Mouse (Mus musculus) adrenal gland, postnatal 14 days (tissue): ENCODE results near the gene Arid5a. TPM values are rescaled to one million over a fixed set of nuclear protein-coding genes. Genes with fewer than 3 reads are reported as not detected.

Experiments used
- DNase-seq: peaks from one replicate; pipeline ENCODE4 v3.0.0; 2021; ENCODE audit warnings: mixed read lengths
- total RNA-seq: library from RNA; stranded (reverse); gene quantifications from 2 replicates; pipeline ENCODE4 v1.2.3, GENCODE M21; 2021

The Arid5a gene
- total RNA-seq, 1 experiment from 2014 or later = 6.0 TPM

- DNase-seq = peak; percentile 3
These were observed 14.1 kb upstream of the Arid5a start for GRCm38 (mm10) chr1:36293470-36293869.

GRCm38 (mm10) chr1:36294402-36294801 lies 13.1 kb upstream of the Arid5a start:
- peak; percentile 1 for DNase-seq

GRCm38 (mm10) chr1:36296466-36297149 lies 10.9 kb upstream of the Arid5a start:
- DNase-seq = peak; percentile 2

- no peak for DNase-seq
These were observed 9.4 kb upstream of the Arid5a start for GRCm38 (mm10) chr1:36298107-36298506.

GRCm38 (mm10) chr1:36299126-36299525 lies 8.4 kb upstream of the Arid5a start:
- peak; percentile 2 for DNase-seq

GRCm38 (mm10) chr1:36299676-36300075 lies 7.9 kb upstream of the Arid5a start:
- DNase-seq = no peak

GRCm38 (mm10) chr1:36300486-36300885 lies 7.0 kb upstream of the Arid5a start:
- peak; percentile 1 for DNase-seq

- peak; percentile 25 for DNase-seq
These were observed 5.3 kb upstream of the Arid5a start for GRCm38 (mm10) chr1:36302273-36302672.

GRCm38 (mm10) chr1:36302957-36303356 lies 4.6 kb upstream of the Arid5a start:
- no peak for DNase-seq

- DNase-seq = peak; percentile 86
These were observed 3.9 kb upstream of the Arid5a start for GRCm38 (mm10) chr1:36303381-36304320.

- peak; percentile 3 for DNase-seq
These were observed 2.8 kb upstream of the Arid5a start for GRCm38 (mm10) chr1:36304764-36305163.

GRCm38 (mm10) chr1:36306120-36306519 lies 1.4 kb upstream of the Arid5a start:
- DNase-seq = peak; percentile 1

- no peak for DNase-seq
These were observed 425 bp upstream of the Arid5a start for GRCm38 (mm10) chr1:36307121-36307494.

- peak; percentile 27 for DNase-seq
These were observed 943 bp downstream of the Arid5a start for GRCm38 (mm10) chr1:36308451-36308901.

- DNase-seq = peak; percentile 3
These were observed 1.5 kb downstream of the Arid5a start for GRCm38 (mm10) chr1:36308966-36309475.

GRCm38 (mm10) chr1:36309498-36309901 lies 2.0 kb downstream of the Arid5a start:
- peak; percentile 24 for DNase-seq

GRCm38 (mm10) chr1:36314959-36315775 lies 7.6 kb downstream of the Arid5a start:
- DNase-seq = peak; percentile 55

- DNase-seq = no peak
These were observed 8.2 kb downstream of the Arid5a start for GRCm38 (mm10) chr1:36315776-36316100.

GRCm38 (mm10) chr1:36321164-36321563 lies 13.6 kb downstream of the Arid5a start:
- DNase-seq = no peak

GRCm38 (mm10) chr1:36321829-36322573 lies 14.5 kb downstream of the Arid5a start:
- DNase-seq = peak; percentile 28

- peak; percentile 39 for DNase-seq
These were observed 15.5 kb downstream of the Arid5a start for GRCm38 (mm10) chr1:36323076-36323475.
